Mouse (Mus musculus) 416B (cell line): ENCODE results near the gene Aff3.
A peak's percentile ranks its signal among the peaks of the same experiment; 100 is the strongest.
"Not testable (repeated sequence)": the region's sequence is repeated elsewhere in the genome, so short reads cannot be mapped to it uniquely, and the experiment has no call there.

Experiments
- DNase-seq: peaks from one replicate; pipeline ENCODE4 v3.0.0; 2011; ENCODE audit warnings: low read depth

Aff3 gene

GRCm38 (mm10) chr1:38439751-38440470, 224.8 kb downstream of the Aff3 start:
- DNase-seq, result no peak

DNA sequence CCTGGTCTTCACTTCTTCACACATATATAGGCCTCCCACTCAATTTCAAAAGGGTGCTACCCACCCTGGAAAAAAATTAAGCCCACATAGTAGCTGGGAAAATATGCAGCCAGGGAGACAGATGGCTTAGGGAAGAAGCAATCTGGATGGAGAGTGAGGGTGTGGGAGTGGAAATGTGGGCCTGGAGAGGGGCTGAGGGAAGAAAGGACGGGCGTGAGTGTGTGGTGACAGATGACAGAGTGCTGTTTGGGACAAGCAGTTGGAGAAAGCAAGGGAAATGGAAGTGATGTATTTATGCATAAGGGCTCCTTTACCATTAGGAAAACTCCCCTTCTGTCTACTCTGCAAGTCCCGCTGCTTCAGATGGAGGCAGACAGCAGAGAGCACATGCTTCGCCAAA, 226.3 kb downstream of the Aff3 start:
- DNase-seq, result no peak

DNA sequence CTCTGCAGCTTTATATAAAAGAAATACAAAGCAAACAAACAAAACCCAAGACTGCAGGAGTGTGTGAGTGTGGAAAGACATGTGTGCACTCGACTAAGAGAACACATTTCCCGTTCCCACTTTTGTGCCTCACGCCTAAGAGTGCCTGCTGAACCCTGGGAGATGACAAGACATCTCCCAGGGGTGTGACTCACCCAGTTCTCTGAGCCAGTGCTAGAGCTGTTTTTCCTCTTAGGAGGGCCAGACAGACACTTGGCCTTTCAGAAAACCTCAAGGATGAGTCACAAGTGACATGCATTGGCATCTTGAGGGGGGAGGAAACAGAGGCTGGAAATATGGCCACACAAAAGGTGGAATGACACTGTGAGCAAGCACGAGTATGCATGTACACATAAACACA, 227.1 kb downstream of the Aff3 start:
- peak; percentile 94 for DNase-seq

DNA sequence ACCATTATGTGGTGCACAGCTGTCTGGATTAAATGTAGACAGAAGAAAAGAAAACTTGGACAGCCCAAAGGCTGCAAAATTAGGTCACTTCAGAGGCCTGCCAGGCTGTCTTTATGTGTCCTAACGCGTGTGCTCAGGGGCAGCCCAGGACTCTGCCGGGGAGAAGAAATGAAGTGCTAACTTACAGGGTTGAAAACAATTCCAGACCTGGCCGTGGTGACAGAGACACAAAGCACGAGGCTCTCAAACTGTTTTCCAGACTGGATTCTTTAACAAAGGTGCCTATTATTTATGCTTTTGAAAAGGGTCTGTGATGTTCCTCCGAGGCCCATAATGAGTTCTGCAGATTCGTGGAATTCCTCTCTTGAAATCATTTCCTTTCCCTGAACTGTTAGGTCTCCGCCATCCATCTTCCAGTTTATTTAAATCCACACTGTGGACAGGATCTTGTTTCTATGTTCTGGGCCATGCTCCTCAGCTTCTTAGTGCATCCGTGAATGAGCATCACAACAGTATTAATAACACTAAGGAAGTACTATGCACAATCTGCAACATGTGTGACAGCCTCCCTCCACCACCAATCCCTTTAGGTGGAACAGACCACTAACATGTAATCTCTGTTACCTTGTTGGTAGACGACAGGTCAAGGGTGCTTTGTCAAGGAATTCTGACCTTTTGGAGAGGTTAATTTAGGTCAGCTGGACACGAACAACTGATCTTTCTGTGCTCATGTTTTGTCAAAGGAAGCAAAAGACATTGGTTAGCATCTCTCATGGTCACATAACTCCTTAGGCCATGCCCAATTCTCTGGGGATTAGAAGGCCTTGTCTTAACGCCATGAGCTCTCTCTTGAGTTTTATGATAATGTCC, 228.0 kb downstream of the Aff3 start:
- no peak for DNase-seq

DNA sequence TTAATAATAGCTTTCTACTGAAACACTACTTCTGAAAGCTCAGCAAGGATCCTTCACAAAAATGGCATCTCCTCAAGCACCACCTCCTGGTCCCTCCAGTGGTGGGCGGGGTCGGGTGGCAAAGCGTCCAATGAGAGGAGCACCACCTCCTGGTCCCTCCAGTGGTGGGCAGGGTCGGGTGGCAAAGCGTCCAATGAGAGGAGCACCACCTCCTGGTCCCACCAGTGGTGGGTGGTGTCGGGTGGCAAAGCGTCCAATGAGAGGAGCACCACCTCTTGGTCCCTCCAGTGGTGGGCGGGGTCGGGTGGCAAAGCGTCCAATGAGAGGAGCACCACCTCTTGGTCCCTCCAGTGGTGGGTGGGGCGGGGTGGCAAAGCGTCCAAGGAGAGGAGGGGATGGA, 234.4 kb downstream of the Aff3 start:
- DNase-seq, result not testable (repeated sequence)

- DNase-seq, result peak; percentile 74
Measured at GRCm38 (mm10) chr1:38428708-38429683, 235.8 kb downstream of the Aff3 start.

DNA sequence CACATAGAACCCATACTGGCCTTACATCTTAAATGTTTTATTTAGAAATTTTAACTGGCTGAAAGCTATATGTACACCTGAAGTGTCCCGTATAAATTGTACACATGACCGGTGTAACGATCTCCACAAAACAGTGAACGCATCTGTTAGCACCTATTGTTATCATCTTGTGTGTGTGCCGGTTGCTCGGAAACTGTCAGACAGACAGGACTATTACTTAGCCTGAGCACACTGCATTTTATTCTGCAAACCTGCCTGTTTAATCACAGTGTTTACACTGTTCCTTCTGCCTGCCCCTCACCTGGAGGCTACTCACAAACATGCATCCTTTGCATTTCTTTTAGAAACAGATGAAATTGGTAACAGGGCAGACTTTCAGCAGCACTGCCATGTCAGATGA, 241.8 kb downstream of the Aff3 start:
- DNase-seq, result no peak

GRCm38 (mm10) chr1:38419331-38419730, 245.4 kb downstream of the Aff3 start:
- DNase-seq, result no peak

DNA sequence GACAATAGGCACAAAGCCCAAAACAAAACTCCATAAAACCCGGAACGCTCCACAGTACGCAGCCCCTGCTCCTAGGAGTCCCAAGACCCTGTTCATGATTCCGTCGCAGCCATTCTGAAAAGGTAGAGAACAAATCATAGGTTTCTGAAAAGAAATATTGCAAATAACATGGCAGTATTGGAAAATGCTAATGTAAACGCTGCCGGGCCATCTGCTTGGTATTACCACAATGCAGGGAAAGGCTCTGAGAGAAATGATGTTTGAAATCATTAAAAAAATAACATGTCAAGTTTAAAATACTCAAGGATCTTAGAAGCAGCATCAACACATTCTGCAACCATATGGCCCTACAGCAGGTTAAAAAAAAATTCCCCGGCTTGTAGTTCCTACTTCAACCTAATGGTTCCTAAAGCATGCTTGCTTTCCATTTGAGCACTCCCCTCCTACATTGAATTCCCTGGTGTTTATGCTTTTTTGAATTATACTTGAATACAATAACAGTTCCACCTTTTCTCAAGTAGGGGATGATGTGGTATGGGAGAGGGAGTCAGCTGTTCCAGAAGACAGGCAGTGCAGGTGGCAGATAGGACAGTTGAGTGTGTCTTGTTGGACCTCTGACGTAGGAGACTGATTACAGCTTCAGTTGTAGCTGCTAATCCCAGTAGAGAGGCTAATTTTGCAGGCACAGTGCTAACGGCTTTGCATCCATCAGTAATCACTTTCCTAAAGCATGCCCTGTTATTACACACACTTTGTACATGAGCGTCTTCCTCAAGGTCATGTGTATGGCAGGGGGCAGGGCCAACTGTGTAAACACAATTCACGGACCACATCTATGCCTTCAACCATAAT, 246.3 kb downstream of the Aff3 start:
- no peak for DNase-seq

GRCm38 (mm10) chr1:38417196-38417595, 247.6 kb downstream of the Aff3 start:
- no peak for DNase-seq

GRCm38 (mm10) chr1:38415511-38415910, 249.2 kb downstream of the Aff3 start:
- DNase-seq, result no peak

DNA sequence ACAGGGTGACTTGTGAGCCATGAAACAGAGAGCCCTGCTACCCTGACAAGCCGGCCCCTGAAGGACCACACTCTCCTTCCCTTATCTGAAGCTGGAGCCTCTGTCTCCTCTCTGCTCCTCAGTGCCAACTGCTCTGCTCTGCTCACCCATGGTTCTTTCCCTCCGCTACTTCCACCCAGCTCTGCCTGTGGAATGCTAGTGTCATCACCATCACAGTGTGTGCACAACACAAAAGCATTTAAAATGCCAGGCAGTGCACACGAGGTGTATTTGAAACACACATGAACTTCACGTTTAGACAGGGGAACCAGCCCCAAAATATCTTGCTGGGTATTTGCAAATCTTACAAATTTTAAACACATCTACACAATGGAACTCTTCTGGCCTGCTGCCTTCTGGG, 253.6 kb downstream of the Aff3 start:
- no peak for DNase-seq

DNA sequence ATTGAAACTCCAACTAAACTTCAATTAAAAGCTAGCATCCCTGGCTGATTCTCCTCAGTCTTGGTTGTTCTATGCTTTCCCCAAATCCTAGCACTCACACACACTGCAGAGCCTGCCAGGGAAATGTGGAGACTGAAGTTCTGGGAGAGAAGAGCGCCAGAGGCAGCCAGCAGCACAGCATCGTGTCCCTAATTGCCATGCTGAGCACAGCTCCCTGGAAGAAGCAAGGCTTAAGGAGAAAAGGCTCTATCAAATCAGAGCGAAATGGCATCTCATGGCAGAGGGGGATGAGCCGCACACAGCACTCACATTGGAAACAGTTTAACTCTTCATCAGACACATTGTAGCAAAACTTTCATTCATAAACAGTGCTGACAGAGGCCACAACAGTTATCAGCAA, 254.3 kb downstream of the Aff3 start:
- DNase-seq, result no peak

GRCm38 (mm10) chr1:38408241-38408640, 256.5 kb downstream of the Aff3 start:
- peak; percentile 52 for DNase-seq

DNA sequence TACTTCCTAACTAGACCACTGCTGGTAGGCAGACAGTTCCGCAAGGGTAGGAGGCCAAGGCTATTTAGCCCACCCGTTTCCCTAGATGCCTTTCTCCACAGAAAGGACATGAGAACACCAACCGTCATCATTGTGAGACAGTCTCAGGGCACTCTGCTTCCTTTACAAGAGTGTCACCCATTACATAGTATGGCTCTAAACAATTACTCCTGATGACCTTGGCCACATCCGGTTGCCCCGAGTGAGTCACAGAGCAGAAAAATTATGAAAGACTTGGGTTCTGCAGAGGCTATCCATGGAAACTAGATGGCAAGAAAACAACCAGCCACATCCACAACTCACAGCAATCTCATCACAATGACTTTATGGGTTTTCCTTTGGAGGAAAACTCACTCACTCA, 261.0 kb downstream of the Aff3 start:
- peak; percentile 95 for DNase-seq

DNA sequence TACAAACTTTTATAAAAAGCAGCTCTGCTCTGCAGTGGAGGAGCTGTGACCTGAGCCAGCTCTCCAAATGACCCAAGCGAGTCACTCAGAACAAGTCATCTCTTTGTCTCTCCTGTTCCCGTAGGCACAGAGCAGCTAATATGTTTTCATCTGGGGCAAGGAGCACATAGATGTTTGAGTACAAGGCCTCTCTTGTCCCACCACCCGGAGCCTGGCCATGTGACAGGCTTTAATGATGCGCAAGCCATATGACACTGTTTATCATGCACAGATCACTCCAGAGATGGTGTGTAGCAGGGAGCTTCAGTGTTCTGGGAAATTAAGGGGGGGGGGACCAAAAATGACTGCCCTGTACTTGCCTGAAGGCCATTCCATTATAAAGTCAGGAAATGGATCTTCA, 262.9 kb downstream of the Aff3 start:
- DNase-seq, result no peak

GRCm38 (mm10) chr1:38399269-38399668, 265.5 kb downstream of the Aff3 start:
- peak; percentile 10 for DNase-seq

DNA sequence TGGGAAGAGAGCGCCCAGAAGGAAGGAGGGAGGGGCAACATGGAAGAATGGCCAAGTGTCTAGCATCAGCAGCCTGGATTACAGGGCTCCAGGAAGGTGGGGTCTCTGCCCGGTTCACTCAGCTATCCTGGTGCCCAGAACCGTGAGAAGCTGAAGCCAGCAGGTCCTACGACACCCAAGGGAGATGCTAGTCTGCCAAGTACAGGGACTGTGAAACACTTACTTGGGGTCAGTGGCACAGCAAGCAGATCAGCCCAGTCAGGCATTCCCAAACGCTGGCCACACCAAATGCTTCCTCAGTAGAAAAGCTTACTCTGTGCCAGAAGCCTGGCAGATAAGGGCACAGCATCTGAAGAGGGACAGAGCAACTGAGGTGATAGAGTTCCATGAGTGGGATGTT, 266.2 kb downstream of the Aff3 start:
- no peak for DNase-seq

DNA sequence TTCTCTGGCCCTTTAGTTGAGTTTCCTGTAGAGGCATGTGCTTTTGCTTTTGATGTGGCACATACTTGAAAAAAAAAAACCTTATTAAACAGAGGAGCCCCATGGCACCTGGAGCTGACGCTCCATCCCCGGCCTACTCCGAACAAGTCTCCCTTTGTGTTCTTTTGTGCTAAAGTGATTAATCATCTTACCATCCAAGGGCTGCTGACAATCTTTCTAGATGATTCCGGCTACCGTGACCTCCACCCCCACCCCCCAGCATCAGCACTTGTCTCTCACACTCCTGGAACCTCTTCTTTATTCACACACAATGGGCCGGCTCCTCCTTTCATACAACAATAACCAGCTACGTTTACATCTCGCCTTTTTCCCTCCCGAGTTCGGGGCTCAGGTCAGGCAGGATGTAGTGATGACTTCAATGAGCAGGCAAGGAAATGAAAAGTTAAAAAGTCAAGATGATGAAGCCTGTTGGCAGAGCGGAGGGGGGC, 269.5 kb downstream of the Aff3 start:
- no peak for DNase-seq

GRCm38 (mm10) chr1:38394493-38394892, 270.3 kb downstream of the Aff3 start:
- DNase-seq, result no peak

DNA sequence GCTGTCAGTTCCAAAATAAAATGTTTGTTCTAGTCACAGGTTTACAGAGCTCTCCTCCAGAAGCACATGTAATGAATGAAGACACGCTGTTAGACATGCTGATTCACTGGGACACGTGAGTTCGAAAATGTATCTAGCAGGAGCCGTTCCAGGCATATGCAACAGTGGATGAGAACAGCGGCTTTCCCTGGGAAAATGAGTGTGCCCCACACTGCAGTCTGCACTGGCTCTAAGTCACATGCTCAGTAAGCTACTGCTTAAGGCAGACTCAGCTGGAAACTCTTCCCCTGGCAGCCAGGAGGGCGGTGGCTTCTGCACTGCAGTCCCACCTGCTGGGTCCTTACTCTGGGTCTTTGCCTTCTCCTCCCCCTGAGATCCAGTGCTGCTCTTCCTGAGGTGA, 271.2 kb downstream of the Aff3 start:
- DNase-seq, result peak; percentile 17
